Mouse (Mus musculus): ENCODE data around the gene Xpnpep2.

GRCm38 (mm10) chrX:48157396-48157795, 48.9 kb downstream of the Xpnpep2 start:
- TF ChIP-seq CTCF (IDR thresholded peaks at IDR 0.05): no peak
- no peak for TF ChIP-seq POLR2A (IDR thresholded peaks at IDR 0.05; ENCODE audit: insufficient read depth, low read depth, low read length)

All from heart, adult 2 months (tissue).